Mouse (Mus musculus): ENCODE results near the gene Tmem128. TPM values are rescaled to one million over a fixed set of nuclear protein-coding genes. Genes with fewer than 3 reads are reported as not detected.

Tmem128 gene
- total RNA-seq (2023), result 10 to 100 TPM; 37.3 to 40.7 TPM

GRCm38 (mm10) chr5:38260107-38260682 lies at the start of gene Tmem128:
Gene Tmem128 (plus strand): TSS chr5:38260185.

GRCm38 (mm10) chr5:38220328-38220912 lies 39.6 kb upstream of the Tmem128 start, which contains the start of the genes Zbtb49 and Lyar:
Gene Zbtb49 (minus strand): TSS chr5:38220457.
Gene Lyar (plus strand): TSS chr5:38220470.

GRCm38 (mm10) chr5:38275771-38276170 lies 15.8 kb downstream of the Tmem128 start, which contains the start of gene Otop1:
Gene Otop1 (plus strand): TSS chr5:38275972.

Other genes starting within 250 kb of the Tmem128 start
- 10 to 100 TPM; 26.5 to 28.3 TPM for gene Stx18, start 221.4 kb upstream of the Tmem128 start, total RNA-seq (2023)
- gene Nsg1, start 100.3 kb upstream of the Tmem128 start, total RNA-seq (2023), result under 1 TPM in 1 of 2 experiments, not detected in 1; 0.29 TPM
- 1 to 10 TPM; 7.5 to 9.0 TPM for gene Zbtb49, start 39.7 kb upstream of the Tmem128 start, total RNA-seq (2023)
- 10 to 100 TPM; 14.7 to 18.1 TPM for gene Lyar, start 39.7 kb upstream of the Tmem128 start, total RNA-seq (2023)
- gene Otop1, start 15.8 kb downstream of the Tmem128 start, total RNA-seq (2023), result not detected
- not detected for gene Drd5, start 59.2 kb downstream of the Tmem128 start, total RNA-seq (2023)
- 10 to 100 TPM; 26.3 to 29.2 TPM for gene Slc2a9, start 243.0 kb downstream of the Tmem128 start, total RNA-seq (2023)

All from neutrophil, adult 59 days (primary cell).